Mouse (Mus musculus): ENCODE measurements around the gene Saysd1. TPM values are rescaled to one million over a fixed set of nuclear protein-coding genes. Genes with fewer than 3 reads are reported as not detected.

The Saysd1 gene
- polyA plus RNA-seq, 1 experiment from 2014 or later, result 11.4 TPM

DNA sequence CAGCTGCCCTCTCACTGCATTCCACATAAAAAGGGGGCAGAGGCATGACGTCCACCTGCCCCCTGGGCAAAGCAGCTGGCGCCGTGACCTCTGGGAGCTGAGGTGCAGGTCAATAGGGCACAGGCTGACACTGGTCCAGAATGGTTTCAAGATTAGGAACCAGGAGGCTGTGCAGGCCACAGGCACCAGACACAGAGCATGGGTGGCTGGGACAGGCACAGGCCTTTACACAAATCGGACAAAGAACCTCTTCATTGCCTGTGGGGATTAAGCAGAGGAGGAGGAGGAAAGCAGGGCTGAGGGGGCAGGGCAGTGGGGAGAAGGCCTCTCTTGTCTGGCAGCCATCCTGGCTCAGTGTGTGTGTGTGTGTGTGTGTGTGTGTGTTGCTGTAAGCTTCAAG is 5.8 kb upstream of the Saysd1 start:
- no peak for ATAC-seq (ENCODE audit: insufficient number of reproducible peaks, low FRiP score, low TSS enrichment, low read depth)
- Histone ChIP-seq H3K9ac (ENCODE audit: low read length) (no peak overlapping the region), H3K27me3 (ENCODE audit: control insufficient read depth, insufficient read depth, low read length) (no peaks in the 10 kb centered on the region), H3K27ac (replicated peaks; ENCODE audit: low read depth, low read length) (no peak overlapping the region), H3K9me3 (ENCODE audit: control insufficient read depth, low read length) (no peaks in the 10 kb centered on the region), H3K4me1 (ENCODE audit: control insufficient read depth, insufficient read depth, low read length) (0 out of 2 replicates have a peak, but pooled peaks cover 2% of the 10 kb centered on the region), H3K36me3 (ENCODE audit: control insufficient read depth, insufficient read depth, low read length) (no peaks in the 10 kb centered on the region), H3K4me3 (ENCODE audit: low read depth, low read length) (no peak overlapping the region), H3K4me2 (ENCODE audit: low read depth, severe bottlenecking) (no peak overlapping the region)
- 62% methylated on average over 4 of the region's 4 CpGs for WGBS
- no peak for DNase-seq (ENCODE audit: low spot score)

DNA sequence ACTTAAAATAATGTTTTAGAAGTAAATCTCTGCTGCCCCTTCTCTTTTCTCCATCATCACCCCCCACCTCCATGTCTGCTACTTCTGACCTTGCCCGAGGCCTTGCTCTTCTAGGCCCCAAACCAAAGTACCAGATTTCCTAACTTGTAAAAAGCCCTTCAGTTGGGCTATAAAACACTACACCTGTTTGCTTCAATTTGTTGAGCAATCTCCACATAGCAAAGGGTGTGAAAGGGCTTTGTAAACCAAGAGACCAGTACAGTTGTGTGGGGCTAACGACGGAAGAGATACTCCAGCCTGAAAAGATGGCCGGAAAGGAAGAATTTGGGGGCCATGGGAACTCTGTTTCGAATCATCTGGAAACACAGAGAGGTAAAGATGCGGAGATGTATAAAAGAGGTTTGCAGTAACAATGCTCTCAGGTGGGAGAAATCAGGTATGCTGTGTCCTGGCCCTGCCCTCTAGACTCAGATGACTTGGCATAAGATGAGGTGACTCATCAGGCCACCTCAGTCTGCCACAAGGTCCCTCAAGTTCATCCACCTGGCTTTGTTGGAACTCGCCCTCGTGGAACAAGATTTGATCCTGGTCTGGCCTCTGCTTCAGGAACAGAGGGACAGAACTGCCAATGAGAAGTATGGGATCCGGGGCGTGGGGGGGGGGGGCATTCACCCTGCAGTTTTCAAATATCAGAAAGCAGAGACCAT is 3.2 kb downstream of the Saysd1 start:
- Histone ChIP-seq H3K4me2 (ENCODE audit: low read depth, severe bottlenecking) (no peak overlapping the region), H3K36me3 (ENCODE audit: control insufficient read depth, insufficient read depth, low read length) (no peaks in the 10 kb centered on the region)
- 83% methylated on average over 10 of the region's 10 CpGs for WGBS

DNA sequence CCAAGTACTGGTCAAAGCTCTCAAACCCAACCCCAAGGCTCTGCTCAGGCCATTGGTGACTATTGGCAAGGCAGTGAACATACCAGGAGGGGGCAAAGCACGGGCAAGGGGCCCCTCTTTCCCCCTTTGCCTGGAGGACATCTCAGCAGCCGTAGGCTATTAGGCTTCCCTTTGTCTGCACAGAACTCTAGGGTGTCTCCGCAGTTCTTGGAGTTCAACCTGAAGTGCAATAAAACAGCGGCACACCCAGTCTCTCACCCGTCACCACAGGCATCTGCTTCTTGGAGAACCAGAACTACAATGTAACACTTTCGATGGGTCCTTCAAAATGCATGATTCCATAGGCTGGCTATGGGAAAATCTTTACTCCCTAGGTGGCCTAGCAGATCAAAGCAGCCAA is 10.2 kb downstream of the Saysd1 start:
- no peak overlapping the region for H3K4me3 ChIP-seq (ENCODE audit: low read depth, low read length)
- H3K9me3 ChIP-seq (ENCODE audit: control insufficient read depth, low read length), result no peaks in the 10 kb centered on the region
- H3K9ac ChIP-seq (ENCODE audit: low read length), result no peak overlapping the region
- DNase-seq (ENCODE audit: low spot score) (no peak), ATAC-seq (ENCODE audit: insufficient number of reproducible peaks, low FRiP score, low TSS enrichment, low read depth) (no peak)
- no peaks in the 10 kb centered on the region for H3K4me1 ChIP-seq (ENCODE audit: control insufficient read depth, insufficient read depth, low read length)
- whole genome bisulfite sequencing, result 77% methylated on average over 6 of the region's 6 CpGs
- H3K4me2 ChIP-seq (ENCODE audit: low read depth, severe bottlenecking), result no peak overlapping the region
- H3K36me3 ChIP-seq (ENCODE audit: control insufficient read depth, insufficient read depth, low read length), result no peaks in the 10 kb centered on the region
- no peak overlapping the region for H3K27ac ChIP-seq (replicated peaks; ENCODE audit: low read depth, low read length)
- no peaks in the 10 kb centered on the region for H3K27me3 ChIP-seq (ENCODE audit: control insufficient read depth, insufficient read depth, low read length)

More for the DNA sequence above, 3.2 kb downstream of the Saysd1 start:
- H3K27ac ChIP-seq (replicated peaks; ENCODE audit: low read depth, low read length), result no peak overlapping the region
- ATAC-seq (ENCODE audit: insufficient number of reproducible peaks, low FRiP score, low TSS enrichment, low read depth) (no peak), DNase-seq (ENCODE audit: low spot score) (no peak)
- H3K4me3 ChIP-seq (ENCODE audit: low read depth, low read length), result no peak overlapping the region
- H3K9ac ChIP-seq (ENCODE audit: low read length), result no peak overlapping the region
- no peaks in the 10 kb centered on the region; the same call in 1 of the 2 replicates for H3K4me1 ChIP-seq (ENCODE audit: control insufficient read depth, insufficient read depth, low read length)
- H3K9me3 ChIP-seq (ENCODE audit: control insufficient read depth, low read length), result no peaks in the 10 kb centered on the region
- H3K27me3 ChIP-seq (ENCODE audit: control insufficient read depth, insufficient read depth, low read length), result no peaks in the 10 kb centered on the region

DNA sequence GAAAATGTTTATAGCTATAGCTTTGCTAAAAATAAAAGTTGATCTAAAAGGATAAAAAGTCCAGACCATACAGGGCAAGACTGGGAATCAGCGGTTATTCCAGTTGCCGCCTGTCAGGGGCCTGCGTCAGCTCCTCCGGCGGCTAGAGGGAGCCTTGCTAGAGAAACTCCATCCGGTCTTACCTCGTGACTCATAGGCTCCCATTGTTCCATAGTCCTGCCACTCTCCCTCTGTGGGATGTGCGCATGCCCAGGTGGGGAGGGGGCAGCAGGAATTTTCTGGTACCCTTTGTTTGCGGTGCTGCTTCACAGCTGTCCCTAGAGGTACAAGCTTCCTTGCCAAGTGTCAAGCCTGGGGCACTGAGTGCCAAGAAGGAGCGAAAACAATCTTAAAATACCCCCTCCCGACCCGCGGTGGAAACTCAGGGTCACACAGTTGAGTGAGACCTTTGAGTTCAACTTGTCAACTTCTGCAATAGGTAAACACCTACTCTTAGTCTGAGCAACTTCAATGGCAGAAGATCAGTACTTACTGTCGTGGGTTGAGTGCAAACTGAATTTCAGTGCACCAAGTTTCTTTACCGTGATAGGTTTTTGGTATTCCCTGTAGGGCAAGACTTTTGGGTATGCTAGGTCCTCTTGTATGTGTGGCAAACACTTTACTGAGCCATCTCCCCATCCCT is 10.8 kb downstream of the Saysd1 start:
- H3K9me3 ChIP-seq (ENCODE audit: control insufficient read depth, low read length), result no peaks in the 10 kb centered on the region
- H3K4me3 ChIP-seq (ENCODE audit: low read depth, low read length), result no peak overlapping the region
- no peak for ATAC-seq (ENCODE audit: insufficient number of reproducible peaks, low FRiP score, low TSS enrichment, low read depth)
- H3K9ac ChIP-seq (ENCODE audit: low read length), result no peak overlapping the region
- no peaks in the 10 kb centered on the region for H3K4me1 ChIP-seq (ENCODE audit: control insufficient read depth, insufficient read depth, low read length)
- H3K36me3 ChIP-seq (ENCODE audit: control insufficient read depth, insufficient read depth, low read length), result no peaks in the 10 kb centered on the region
- WGBS, result 78% methylated on average over 15 of the region's 15 CpGs
- no peak overlapping the region for H3K27ac ChIP-seq (replicated peaks; ENCODE audit: low read depth, low read length)
- DNase-seq (ENCODE audit: low spot score), result no peak
- H3K4me2 ChIP-seq (ENCODE audit: low read depth, severe bottlenecking), result no peak overlapping the region
- no peaks in the 10 kb centered on the region for H3K27me3 ChIP-seq (ENCODE audit: control insufficient read depth, insufficient read depth, low read length)

DNA sequence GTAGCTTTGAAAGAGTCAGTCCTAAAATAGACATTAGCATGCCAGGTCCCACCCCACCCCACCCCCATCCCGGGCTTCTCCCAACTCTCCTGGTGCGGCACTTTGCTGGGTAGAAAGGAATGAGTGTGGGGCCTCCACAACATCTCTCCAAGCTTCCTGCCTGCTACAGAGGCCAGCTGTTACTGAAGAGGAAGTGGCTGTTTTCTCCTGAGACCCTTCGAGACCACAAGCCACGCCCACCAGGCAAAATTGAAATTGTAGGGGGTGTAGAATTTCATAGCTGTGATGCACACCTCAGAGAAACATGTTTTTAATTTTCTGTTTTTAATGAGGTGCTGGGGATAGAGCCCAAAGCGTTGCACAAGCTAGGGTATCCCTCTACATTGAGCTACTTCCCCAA is 17.5 kb downstream of the Saysd1 start:
- no peak overlapping the region for H3K4me3 ChIP-seq (ENCODE audit: low read depth, low read length)
- ATAC-seq (ENCODE audit: insufficient number of reproducible peaks, low FRiP score, low TSS enrichment, low read depth) (no peak), DNase-seq (ENCODE audit: low spot score) (no peak)
- H3K36me3 ChIP-seq (ENCODE audit: control insufficient read depth, insufficient read depth, low read length), result no peaks in the 10 kb centered on the region
- no peaks in the 10 kb centered on the region for H3K27me3 ChIP-seq (ENCODE audit: control insufficient read depth, insufficient read depth, low read length)
- H3K4me1 ChIP-seq (ENCODE audit: control insufficient read depth, insufficient read depth, low read length), result 0 out of 2 replicates have a peak, but pooled peaks cover 2% of the 10 kb centered on the region
- H3K27ac ChIP-seq (replicated peaks; ENCODE audit: low read depth, low read length), result no peak overlapping the region
- WGBS, result 40% methylated on average over 5 of the region's 5 CpGs
- no peaks in the 10 kb centered on the region for H3K9me3 ChIP-seq (ENCODE audit: control insufficient read depth, low read length)
- no peak overlapping the region for H3K9ac ChIP-seq (ENCODE audit: low read length)
- no peak overlapping the region for H3K4me2 ChIP-seq (ENCODE audit: low read depth, severe bottlenecking)

DNA sequence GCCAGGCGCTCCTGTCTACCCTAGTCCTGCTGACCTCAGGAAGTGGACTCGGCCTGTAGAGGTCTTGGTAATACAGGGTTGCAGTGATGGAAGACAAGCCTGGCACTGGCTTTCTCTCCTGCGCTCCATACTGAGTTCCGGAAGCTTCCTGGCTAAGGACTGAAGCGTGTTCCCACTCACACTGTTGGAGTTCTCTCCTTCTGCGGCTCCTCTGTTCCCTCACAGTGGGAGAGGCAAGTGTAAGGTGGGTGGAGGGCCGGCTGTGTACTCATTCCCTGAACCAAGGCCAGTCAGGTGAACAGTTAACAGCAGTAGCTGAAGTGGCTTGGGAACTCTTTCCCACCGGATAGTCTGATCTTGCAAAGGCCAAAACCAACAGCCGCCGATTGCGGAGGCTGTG is 18.3 kb downstream of the Saysd1 start:
- H3K27me3 ChIP-seq (ENCODE audit: control insufficient read depth, insufficient read depth, low read length), result no peaks in the 10 kb centered on the region
- no peak overlapping the region for H3K4me2 ChIP-seq (ENCODE audit: low read depth, severe bottlenecking)
- no peak overlapping the region for H3K27ac ChIP-seq (replicated peaks; ENCODE audit: low read depth, low read length)
- 93% methylated on average over 11 of the region's 11 CpGs for WGBS
- ATAC-seq (ENCODE audit: insufficient number of reproducible peaks, low FRiP score, low TSS enrichment, low read depth) (no peak), DNase-seq (ENCODE audit: low spot score) (no peak)
- H3K9me3 ChIP-seq (ENCODE audit: control insufficient read depth, low read length), result no peaks in the 10 kb centered on the region
- no peaks in the 10 kb centered on the region for H3K36me3 ChIP-seq (ENCODE audit: control insufficient read depth, insufficient read depth, low read length)
- no peak overlapping the region for H3K9ac ChIP-seq (ENCODE audit: low read length)
- H3K4me3 ChIP-seq (ENCODE audit: low read depth, low read length), result no peak overlapping the region
- H3K4me1 ChIP-seq (ENCODE audit: control insufficient read depth, insufficient read depth, low read length), result 0 out of 2 replicates have a peak, but pooled peaks cover 2% of the 10 kb centered on the region

DNA sequence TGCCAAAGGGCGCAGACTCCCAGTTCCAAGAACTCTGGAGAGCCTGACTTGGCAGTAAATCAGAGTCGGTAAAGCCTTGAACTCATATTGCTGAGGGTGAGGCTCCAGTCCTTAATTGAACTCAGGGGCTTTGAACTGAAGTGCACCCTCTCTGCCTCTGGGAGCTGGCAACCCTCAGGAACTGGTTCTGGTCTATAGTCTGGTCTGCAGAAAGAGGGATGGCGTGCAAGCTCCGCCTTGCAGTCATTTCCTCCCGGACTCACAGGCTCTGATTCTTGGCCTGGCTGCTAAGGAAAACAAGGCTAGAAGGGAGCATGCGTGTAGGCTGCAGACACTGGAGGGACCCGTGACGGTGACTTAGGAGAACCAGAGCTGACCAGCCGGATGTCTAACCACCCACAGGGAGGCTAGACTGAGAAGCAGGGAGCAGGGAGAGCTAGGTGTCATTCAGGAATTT is 22.2 kb downstream of the Saysd1 start:
- 0 out of 2 replicates have a peak, but pooled peaks cover 2% of the 10 kb centered on the region for H3K4me1 ChIP-seq (ENCODE audit: control insufficient read depth, insufficient read depth, low read length)
- WGBS, result 29% methylated on average over 9 of the region's 9 CpGs
- H3K9me3 ChIP-seq (ENCODE audit: control insufficient read depth, low read length), result no peaks in the 10 kb centered on the region
- H3K27me3 ChIP-seq (ENCODE audit: control insufficient read depth, insufficient read depth, low read length), result no peaks in the 10 kb centered on the region
- ATAC-seq (ENCODE audit: insufficient number of reproducible peaks, low FRiP score, low TSS enrichment, low read depth) (no peak), DNase-seq (ENCODE audit: low spot score) (peak; percentile 41)
- H3K36me3 ChIP-seq (ENCODE audit: control insufficient read depth, insufficient read depth, low read length), result no peaks in the 10 kb centered on the region
- H3K27ac ChIP-seq (replicated peaks; ENCODE audit: low read depth, low read length), result no peak overlapping the region
- H3K9ac ChIP-seq (ENCODE audit: low read length), result no peak overlapping the region
- no peak overlapping the region for H3K4me2 ChIP-seq (ENCODE audit: low read depth, severe bottlenecking)
- H3K4me3 ChIP-seq (ENCODE audit: low read depth, low read length), result no peak overlapping the region

DNA sequence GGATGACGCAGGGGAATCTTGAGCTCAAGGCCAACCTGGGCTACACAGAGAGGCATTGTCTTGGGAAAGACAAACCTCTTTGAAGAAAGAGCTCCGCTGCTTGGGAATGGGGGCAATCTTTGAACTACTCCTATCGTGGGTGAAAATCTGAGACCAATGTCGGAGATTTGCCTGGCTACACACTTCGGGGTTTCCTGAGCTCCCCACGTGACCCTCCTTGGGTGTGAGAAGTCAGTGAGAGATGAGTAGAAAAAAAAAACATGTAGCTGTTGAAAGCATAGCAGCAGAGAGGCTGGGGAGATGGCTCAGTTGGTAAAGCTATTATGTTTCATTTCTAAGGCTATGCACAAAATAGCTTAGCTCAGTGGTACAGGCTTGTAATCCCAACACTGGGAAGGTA is 23.4 kb downstream of the Saysd1 start:
- H3K4me3 ChIP-seq (ENCODE audit: low read depth, low read length), result no peak overlapping the region
- H3K9ac ChIP-seq (ENCODE audit: low read length), result no peak overlapping the region
- 0 out of 2 replicates have a peak, but pooled peaks cover 2% of the 10 kb centered on the region for H3K4me1 ChIP-seq (ENCODE audit: control insufficient read depth, insufficient read depth, low read length)
- no peaks in the 10 kb centered on the region for H3K9me3 ChIP-seq (ENCODE audit: control insufficient read depth, low read length)
- 86% methylated on average over 6 of the region's 6 CpGs for WGBS
- H3K36me3 ChIP-seq (ENCODE audit: control insufficient read depth, insufficient read depth, low read length), result no peaks in the 10 kb centered on the region
- ATAC-seq (ENCODE audit: insufficient number of reproducible peaks, low FRiP score, low TSS enrichment, low read depth) (no peak), DNase-seq (ENCODE audit: low spot score) (no peak)
- H3K27me3 ChIP-seq (ENCODE audit: control insufficient read depth, insufficient read depth, low read length), result no peaks in the 10 kb centered on the region
- H3K4me2 ChIP-seq (ENCODE audit: low read depth, severe bottlenecking), result no peak overlapping the region
- no peak overlapping the region for H3K27ac ChIP-seq (replicated peaks; ENCODE audit: low read depth, low read length)

Measured in limb, embryonic 11.5 days (tissue).